Mouse (Mus musculus) CH12.LX (cell line): ENCODE results near the gene Rcc1l. TPM values are rescaled to one million over a fixed set of nuclear protein-coding genes. Genes with fewer than 3 reads are reported as not detected.

Experiments
- DNase-seq: peaks from one replicate; pipeline ENCODE4 v3.0.0-alpha.2; 2013; ENCODE audit errors: extremely low read depth
- H3K27ac ChIP-seq: 2 replicates; pipeline ENCODE4 v1.5.1; 2012; ENCODE audit warnings: low read depth, mild to moderate bottlenecking, control low read depth, moderate library complexity; ENCODE audit not compliant: insufficient read depth
- H3K27me3 ChIP-seq: replicated peaks from 2 replicates; pipeline ENCODE3; 2012; ENCODE audit warnings: inconsistent platforms
- H3K36me3 ChIP-seq, 2 experiments: replicated peaks in 1 of 2; 2 replicates each; pipeline versions ENCODE3 to v1.6.1; 2012; ENCODE audit warnings: inconsistent platforms in 1 of 2, low read length in 1 of 2, mild to moderate bottlenecking in 1 of 2, mixed read lengths in 1 of 2, moderate library complexity in 1 of 2; ENCODE audit not compliant: control insufficient read depth in 1 of 2, insufficient read depth in 1 of 2
- H3K4me1 ChIP-seq, 2 experiments: 2 replicates each; pipeline ENCODE4 v1.6.1; 2012; ENCODE audit warnings: inconsistent platforms in 1 of 2, moderate library complexity in 1 of 2; ENCODE audit not compliant: insufficient read depth in 2 of 2, control insufficient read depth in 1 of 2
- H3K4me2 ChIP-seq: 2 replicates; pipeline ENCODE4 v1.6.1; 2012; ENCODE audit warnings: low read depth, mild to moderate bottlenecking, control low read depth; ENCODE audit not compliant: poor library complexity, insufficient read depth, severe bottlenecking
- H3K4me3 ChIP-seq, 3 experiments: fragments of 150-350 bp in 1 of 3; sonication (generic) in 1 of 3; replicated peaks in 1 of 3; 2 replicates each; pipeline versions ENCODE3 to v1.5.1; 2011 to 2012; ENCODE audit warnings: low read depth in 2 of 3, low read length in 2 of 3, mild to moderate bottlenecking in 2 of 3, moderate library complexity in 2 of 3, control low read depth in 1 of 3, improper control_type of control experiment in 1 of 3, inconsistent platforms in 1 of 3, mixed read lengths in 1 of 3; ENCODE audit not compliant: poor library complexity in 1 of 3
- H3K79me2 ChIP-seq: replicated peaks from 2 replicates; pipeline ENCODE4 v1.6.1; 2012; ENCODE audit warnings: mild to moderate bottlenecking, moderate library complexity; ENCODE audit not compliant: control insufficient read depth, poor library complexity, insufficient read depth, severe bottlenecking; ENCODE audit errors: extremely low read depth
- H3K9ac ChIP-seq: 2 replicates; pipeline ENCODE4 v1.6.1; 2012; ENCODE audit warnings: low read depth, mild to moderate bottlenecking, control low read depth, moderate library complexity; ENCODE audit not compliant: insufficient read depth
- H3K9me3 ChIP-seq: replicated peaks from 2 replicates; pipeline ENCODE3; 2012; ENCODE audit warnings: low read length, inconsistent platforms, mixed read lengths
- BHLHE40 ChIP-seq: IDR thresholded peaks from 2 replicates; pipeline ENCODE4 v1.6.1; 2011; ENCODE audit warnings: mild to moderate bottlenecking, low read depth, low read length, improper control_type of control experiment
- CHD2 ChIP-seq: IDR thresholded peaks from 2 replicates; pipeline ENCODE4 v1.6.1; 2011; ENCODE audit warnings: low read length, improper control_type of control experiment
- E2F4 ChIP-seq: IDR thresholded peaks from 2 replicates; pipeline ENCODE4 v1.6.1; 2011; ENCODE audit warnings: low read depth, low read length, improper control_type of control experiment; ENCODE audit not compliant: insufficient replicate concordance
- EP300 ChIP-seq: IDR thresholded peaks from 2 replicates; pipeline ENCODE4 v1.6.1; 2011; ENCODE audit warnings: low read length, improper control_type of control experiment
- ETS1 ChIP-seq: conservative IDR thresholded peaks from 2 replicates; pipeline ENCODE4 v1.6.1; 2012; ENCODE audit warnings: low read depth, mild to moderate bottlenecking, inconsistent platforms, low read length, improper control_type of control experiment, moderate library complexity
- JUN ChIP-seq: IDR thresholded peaks from 2 replicates; pipeline ENCODE4 v1.6.1; 2011; ENCODE audit warnings: low read depth, mild to moderate bottlenecking, low read length, improper control_type of control experiment, moderate library complexity; ENCODE audit not compliant: insufficient read depth
- MAFK ChIP-seq: IDR thresholded peaks from 2 replicates; pipeline ENCODE4 v1.6.1; 2011; ENCODE audit warnings: low read length, improper control_type of control experiment; ENCODE audit not compliant: insufficient replicate concordance
- MXI1 ChIP-seq: IDR thresholded peaks from 2 replicates; pipeline ENCODE4 v1.6.1; 2011; ENCODE audit warnings: mild to moderate bottlenecking, low read depth, low read length, improper control_type of control experiment
- PAX5 ChIP-seq: IDR thresholded peaks from 2 replicates; pipeline ENCODE4 v1.6.1; 2012; ENCODE audit warnings: low read length, inconsistent platforms, mixed read lengths
- POLR2A ChIP-seq: IDR thresholded peaks from 2 replicates; pipeline ENCODE4 v1.6.1; 2011; ENCODE audit warnings: low read depth, mild to moderate bottlenecking, improper control_type of control experiment, low read length
- POLR2AphosphoS2 ChIP-seq: IDR thresholded peaks from 2 replicates; pipeline ENCODE4 v1.6.1; 2011; ENCODE audit warnings: low read depth, low read length, improper control_type of control experiment
- RAD21 ChIP-seq: IDR thresholded peaks from 2 replicates; pipeline ENCODE4 v1.6.1; 2011; ENCODE audit warnings: low read depth, mild to moderate bottlenecking, low read length, improper control_type of control experiment, moderate library complexity
- SMC3 ChIP-seq: IDR thresholded peaks from 2 replicates; pipeline ENCODE4 v1.6.1; 2011; ENCODE audit warnings: low read depth, low read length, improper control_type of control experiment
- TBP ChIP-seq: conservative IDR thresholded peaks from 2 replicates; pipeline ENCODE4 v1.6.1; 2011; ENCODE audit warnings: low read depth, low read length, improper control_type of control experiment
- UBTF ChIP-seq: IDR thresholded peaks from 2 replicates; pipeline ENCODE4 v1.6.1; 2012; ENCODE audit warnings: low read depth, mild to moderate bottlenecking, inconsistent platforms, low read length, improper control_type of control experiment, moderate library complexity
- USF2 ChIP-seq: conservative IDR thresholded peaks from 2 replicates; pipeline ENCODE4 v1.6.1; 2011; ENCODE audit warnings: low read depth, low read length, improper control_type of control experiment
- ZMIZ1 ChIP-seq: IDR thresholded peaks from 2 replicates; pipeline ENCODE4 v1.6.1; 2012; ENCODE audit warnings: low read depth, mild to moderate bottlenecking, inconsistent platforms, low read length, improper control_type of control experiment
- ZNF384 ChIP-seq: IDR thresholded peaks from 2 replicates; pipeline ENCODE4 v1.6.1; 2012; ENCODE audit warnings: low read depth, low read length, improper control_type of control experiment, inconsistent platforms
- dilution Hi-C: fragments of 300-500 bp; cut with MboI; formaldehyde crosslinking; loops from 2 replicates; pipeline ENCODE4 v1.14.3; 2020; ENCODE audit warnings: low sequenced_read_pairs; ENCODE audit not compliant: extremely low pct_unique_long_range_greater_than_20kb, extremely low pct_ligation_motif_present
- in situ Hi-C: fragments of 300-500 bp; cut with MboI; formaldehyde crosslinking; loops from 3 replicates; pipeline ENCODE4 v1.14.3; 2019; ENCODE audit warnings: low sequenced_read_pairs, low pct_ligation_motif_present, low pct_unique_long_range_greater_than_20kb, mixed read lengths
- polyA plus RNA-seq: library from polyadenylated mRNA; unstranded; fragments of >175 nt; gene quantifications from 2 replicates; pipeline ENCODE4 v1.2.1, GENCODE M21; 2012; ENCODE audit warnings: low read depth; ENCODE audit not compliant: insufficient read length
- total RNA-seq, 2 experiments: library from RNA; depleted of rRNA; stranded (reverse); fragments of 300-350 nt in 1 of 2; fragments of >200 nt in 1 of 2; gene quantifications; 2 replicates each; pipeline ENCODE4 v1.2.3; 2012 to 2014

Rcc1l gene
- total and polyA plus RNA-seq, 3 experiments = 24.6 to 42.7 (median 31.0) TPM

DNA sequence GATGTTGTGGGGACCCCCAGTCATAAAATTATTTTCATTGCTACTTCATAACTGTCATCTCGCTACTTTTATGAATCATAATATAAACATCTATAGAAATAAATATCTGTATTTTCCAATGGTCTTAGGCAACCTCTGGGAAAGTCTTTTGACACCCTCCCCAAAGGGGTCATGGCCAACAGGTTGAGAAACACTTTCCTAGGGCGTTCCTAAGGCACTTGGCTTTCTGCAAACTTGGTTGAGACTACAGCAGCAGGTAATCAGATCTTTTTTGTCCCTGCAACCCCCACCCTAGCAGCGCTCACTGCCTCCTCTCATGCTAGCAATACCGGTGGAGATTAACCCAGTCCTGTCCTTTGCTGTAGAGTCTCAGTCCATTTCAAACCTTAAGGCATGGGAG lies 44.7 kb upstream of the Rcc1l start:
- H3K4me3 ChIP-seq = no peak overlapping the region
- DNase-seq = no peak
- in situ Hi-C loops = no loop called here

DNA sequence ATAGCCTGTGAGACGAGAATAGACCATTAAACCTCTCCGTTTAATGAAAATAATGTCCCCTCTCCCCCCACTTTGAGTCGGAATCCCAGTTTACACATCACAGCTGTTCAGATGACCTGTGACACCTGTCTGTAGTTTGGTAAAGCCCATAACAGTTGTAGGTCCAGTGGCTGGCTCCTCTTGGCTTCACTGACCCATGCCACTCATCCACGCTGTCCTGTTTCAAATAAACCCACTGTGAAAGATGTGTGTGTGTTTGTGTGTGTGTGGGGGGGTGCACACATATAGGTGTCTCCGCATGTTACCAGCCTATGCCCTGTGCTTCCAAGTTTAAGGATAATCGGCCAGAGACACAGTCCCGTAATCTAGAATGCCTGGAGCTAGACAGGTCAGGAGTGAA lies 41.3 kb upstream of the Rcc1l start:
- dilution Hi-C loops (no loop called here), in situ Hi-C loops (no loop called here)
- H3K9me3 ChIP-seq = peaks cover 19% of the 10 kb centered on the region
- peaks cover 7 to 34% of the 10 kb centered on the region in 2 experiments for H3K4me1 ChIP-seq
- peaks cover 55 to 80% of the 10 kb centered on the region in 2 experiments for H3K36me3 ChIP-seq
- DNase-seq = no peak
- no peak overlapping the region for H3K9ac ChIP-seq
- no peaks in the 10 kb centered on the region for H3K79me2 ChIP-seq
- no peak overlapping the region for H3K4me2 ChIP-seq
- H3K27ac ChIP-seq = no peak overlapping the region
- no peak for TF ChIP-seq RAD21
- peak; percentile 23; the same call in 1 of the 2 replicates for TF ChIP-seq ZMIZ1
- TF ChIP-seq POLR2AphosphoS2 = peak; percentile 92
- TF ChIP-seq POLR2A = peak; percentile 53
- H3K27me3 ChIP-seq = no peaks in the 10 kb centered on the region
- H3K4me3 ChIP-seq = no peak overlapping the region

More for the DNA sequence above, 44.7 kb upstream of the Rcc1l start:
- TF ChIP-seq MXI1 (no peak), E2F4 (no peak), PAX5 (no peak), JUN (no peak), CHD2 (no peak), ZNF384 (no peak), UBTF (no peak), BHLHE40 (no peak), POLR2A (no peak), EP300 (no peak), ETS1 (no peak), USF2 (no peak), SMC3 (no peak), TBP (no peak), MAFK (no peak)
- Histone ChIP-seq H3K27me3 (no peaks in the 10 kb centered on the region), H3K79me2 (peaks cover 19% of the 10 kb centered on the region; the same call in 1 of the 2 replicates), H3K4me2 (no peak overlapping the region), H3K27ac (no peak overlapping the region), H3K9me3 (peaks cover 17% of the 10 kb centered on the region), H3K4me1 (peaks cover 15 to 40% of the 10 kb centered on the region in 2 experiments), H3K36me3 (peaks cover 84 to 97% of the 10 kb centered on the region in 2 experiments), H3K9ac (no peak overlapping the region)
- dilution Hi-C loops = no loop called here
